Comparison of ENCODE assay signal across 19 mouse cellular contexts in the genomic region with DNA sequence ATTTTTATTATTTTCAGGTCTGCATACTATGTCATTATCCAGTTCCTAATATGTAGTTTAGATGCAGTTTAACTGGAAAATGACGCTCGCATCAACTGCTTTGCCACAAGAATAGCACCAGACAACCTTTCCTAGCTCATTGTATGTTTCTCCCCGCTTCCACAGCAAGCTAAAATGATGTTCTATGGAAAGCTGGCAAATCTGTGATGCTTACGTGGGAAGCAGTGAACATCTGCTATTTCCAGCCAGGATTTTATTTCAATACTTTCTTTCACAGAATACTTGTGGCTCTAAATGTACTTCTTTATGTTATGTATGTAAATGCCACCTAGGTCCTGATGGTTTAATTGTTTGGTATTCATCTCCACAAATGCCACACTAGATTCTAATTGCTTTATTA.
DNase-seq lines count a peak whose midpoint lies in the region; ATAC-seq lines count a peak whose summit lies in the region.
"Had no signal": no experiment of that assay in that cellular context is flagged by ENCODE, and none has a peak within 500 bp of the region (broad histone marks: within the 10 kb centered on the region; RNA-seq: fewer than 3 reads in every experiment).

No protein-coding gene starts in this region.

- no peak for DNase-seq in frontal cortex, postnatal 14 days (ENCODE audit: low spot score in 2 of 2)
- DNase-seq in layer of hippocampus, adult 9-11 months: peak; percentile 4
- DNase-seq in layer of hippocampus, postnatal 10 days (ENCODE audit: low spot score in 2 of 2): no peak
- DNase-seq in right cerebral cortex, adult 2 months (ENCODE audit: low spot score in 2 of 2): peak; percentile 25 to 41
- DNase-seq in right cerebral cortex, postnatal 4 days: no peak
- DNase-seq in telencephalon, adult 2 months (ENCODE audit: low read depth, low spot score): peak; percentile 76
- no peak for DNase-seq in liver
- DNase-seq: adrenal gland, adult 8-10 months; adrenal gland, postnatal 36 days; B cell, adult 2 months; cerebellum, adult 11-12 months; cerebellum, adult 9-10 months; cerebellum, postnatal 25 days; gastrocnemius, postnatal 10 days; heart, adult 2 months; heart, postnatal 14 days had no signal

- ATAC-seq in frontal cortex, adult (ENCODE audit: low TSS enrichment): peak; percentile 100
- ATAC-seq: CD4-positive, CD25-positive, alpha-beta regulatory T cell, adult 4 months; forebrain, embryonic 15.5 days had no signal

Comparison
In these comparisons a context has a peak if more than half of its experiments do, and no peak if none do; other contexts are left out.
1. DNase-seq: peak in layer of hippocampus, adult 9-11 months (single experiment), right cerebral cortex, adult 2 months (2 of 2) and telencephalon, adult 2 months (single experiment); none in frontal cortex, postnatal 14 days (0 of 2), layer of hippocampus, postnatal 10 days (0 of 2), right cerebral cortex, postnatal 4 days (single experiment) and liver (single experiment).